Mouse (Mus musculus): ENCODE measurements around the gene Khk. TPM values are rescaled to one million over a fixed set of nuclear protein-coding genes. Genes with fewer than 3 reads are reported as not detected.

Khk gene
- polyA plus RNA-seq, 1 experiment from 2014 or later: 89.6 TPM

DNA sequence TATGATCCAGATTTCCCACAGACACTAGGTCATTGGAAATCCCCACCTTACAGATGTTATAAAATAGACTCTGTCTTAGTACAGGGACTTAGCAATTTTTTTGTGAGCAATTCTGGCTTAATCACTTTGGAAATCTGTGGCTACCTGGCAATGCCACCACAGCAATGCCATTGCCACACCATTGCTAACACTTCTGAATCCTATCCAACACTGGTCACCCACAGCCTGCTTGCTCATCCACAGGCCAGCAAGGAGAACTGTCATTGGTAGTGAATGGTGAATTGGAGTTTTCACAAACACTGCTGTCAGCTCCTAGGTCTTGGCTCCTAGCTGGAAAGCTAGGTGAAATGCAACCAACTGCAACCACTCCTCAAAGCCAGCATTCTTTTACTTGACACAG is 10.8 kb upstream of the Khk start:
- H3K9ac ChIP-seq (ENCODE audit: low read depth, low read length): no peak overlapping the region
- peak overlapping the region; percentile 68 for H3K27ac ChIP-seq (ENCODE audit: low read depth, low read length)
- peak overlapping the region; percentile 44 for H3K4me2 ChIP-seq (replicated peaks; ENCODE audit: low read depth)
- H3K9me3 ChIP-seq (ENCODE audit: control insufficient read depth): no peaks in the 10 kb centered on the region
- H3K36me3 ChIP-seq (ENCODE audit: control insufficient read depth, insufficient read depth): peaks cover 7% of the 10 kb centered on the region
- peaks cover 24% of the 10 kb centered on the region for H3K4me1 ChIP-seq (replicated peaks; ENCODE audit: control insufficient read depth, insufficient read depth, low read length)
- H3K27me3 ChIP-seq (replicated peaks; ENCODE audit: control insufficient read depth, insufficient read depth, low read length): no peaks in the 10 kb centered on the region
- no peak for ATAC-seq
- H3K4me3 ChIP-seq (ENCODE audit: low read depth, low read length): no peak overlapping the region
- TF ChIP-seq CTCF (IDR thresholded peaks at IDR 0.05; ENCODE audit: low read depth): no peak

DNA sequence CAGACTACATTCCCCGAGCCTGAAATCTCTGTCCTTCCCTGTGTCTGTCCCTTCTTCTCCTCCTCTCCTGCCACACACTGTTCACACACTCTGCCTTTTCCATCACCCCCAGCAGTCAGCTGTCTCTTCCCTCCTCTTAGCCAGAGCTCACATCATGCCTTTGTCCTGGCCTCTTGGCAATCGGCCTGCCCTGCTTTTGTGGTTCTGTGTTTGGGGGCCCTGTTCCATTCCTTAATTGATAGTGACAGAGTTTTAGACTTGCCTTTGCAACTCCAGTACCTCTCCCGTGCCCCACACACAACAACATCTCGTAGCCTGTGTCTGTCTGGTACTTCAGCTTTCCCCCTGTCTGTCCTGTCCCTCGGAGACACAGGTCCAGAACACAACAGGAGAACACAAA is 9.1 kb upstream of the Khk start:
- peaks cover 24% of the 10 kb centered on the region; the same call in 1 of the 2 replicates for H3K4me1 ChIP-seq (replicated peaks; ENCODE audit: control insufficient read depth, insufficient read depth, low read length)
- H3K4me3 ChIP-seq (ENCODE audit: low read depth, low read length): no peak overlapping the region
- H3K27ac ChIP-seq (ENCODE audit: low read depth, low read length): peak overlapping the region; percentile 75
- no peak overlapping the region for H3K9ac ChIP-seq (ENCODE audit: low read depth, low read length)
- H3K27me3 ChIP-seq (replicated peaks; ENCODE audit: control insufficient read depth, insufficient read depth, low read length): no peaks in the 10 kb centered on the region
- no peak for TF ChIP-seq CTCF (IDR thresholded peaks at IDR 0.05; ENCODE audit: low read depth)
- 60% methylated on average over 5 of the region's 5 CpGs for WGBS
- no peaks in the 10 kb centered on the region; the same call in 1 of the 2 replicates for H3K36me3 ChIP-seq (ENCODE audit: control insufficient read depth, insufficient read depth)
- H3K9me3 ChIP-seq (ENCODE audit: control insufficient read depth): no peaks in the 10 kb centered on the region
- H3K4me2 ChIP-seq (replicated peaks; ENCODE audit: low read depth): no peak overlapping the region
- no peak for ATAC-seq

DNA sequence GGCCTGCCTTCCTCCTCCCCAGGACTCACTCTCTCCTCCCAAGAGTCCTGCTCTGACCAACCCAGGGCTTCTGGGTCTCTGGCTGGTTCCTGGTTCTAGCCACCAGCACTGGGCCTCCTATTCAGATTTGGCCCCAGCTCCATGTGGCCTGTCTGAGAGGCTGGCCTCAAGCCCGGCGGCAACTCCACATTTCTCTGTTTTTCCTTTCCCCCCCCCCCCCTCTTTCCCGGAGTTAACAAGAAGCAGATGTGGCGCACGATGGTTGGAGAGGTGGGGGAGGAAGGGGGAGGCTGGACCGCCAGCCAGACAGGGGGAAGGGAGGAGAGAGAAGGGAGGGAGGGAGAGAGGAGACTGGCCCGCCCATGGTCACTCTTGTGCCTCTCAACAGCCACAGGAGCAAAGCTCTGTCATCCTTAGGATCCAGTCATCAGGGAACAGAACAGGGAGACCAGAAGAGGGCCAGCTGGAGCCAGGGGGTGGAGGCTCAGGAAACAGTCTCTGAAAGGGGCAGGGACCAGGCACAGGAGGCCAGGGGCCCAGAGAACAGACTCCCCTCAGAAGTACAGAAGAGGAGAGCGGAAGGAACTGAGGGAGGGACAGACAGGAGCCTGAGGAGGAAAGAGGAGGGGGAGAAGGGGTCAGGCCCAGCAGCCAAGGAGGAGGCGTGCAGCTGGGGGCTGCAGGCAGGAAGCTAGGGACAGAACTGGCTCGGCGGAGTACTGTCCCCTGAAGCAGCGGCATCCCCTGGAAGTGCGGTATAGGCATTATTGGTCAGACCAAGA is 8.0 kb upstream of the Khk start, which contains the start of gene Emilin1:
TSS of gene Emilin1 (plus strand) at position 343 of the 782 bp plus-strand sequence.
- peak within 1 kb of the TSS; percentile 62 for H3K9ac ChIP-seq (ENCODE audit: low read depth, low read length)
- H3K27me3 ChIP-seq (replicated peaks; ENCODE audit: control insufficient read depth, insufficient read depth, low read length): no peaks in the 10 kb centered on the region
- H3K4me1 ChIP-seq (replicated peaks; ENCODE audit: control insufficient read depth, insufficient read depth, low read length): peaks cover 20% of the 10 kb centered on the region; the same call in 1 of the 2 replicates
- no peaks in the 10 kb centered on the region for H3K9me3 ChIP-seq (ENCODE audit: control insufficient read depth)
- ATAC-seq: peak; percentile 13; the same call in 1 of the 2 replicates
- peaks cover 10% of the 10 kb centered on the region for H3K36me3 ChIP-seq (ENCODE audit: control insufficient read depth, insufficient read depth)
- 36% methylated on average over 13 of the region's 13 CpGs for WGBS
- peak within 1 kb of the TSS; percentile 44 for H3K4me3 ChIP-seq (ENCODE audit: low read depth, low read length)
- H3K27ac ChIP-seq (ENCODE audit: low read depth, low read length): peak within 1 kb of the TSS; percentile 75
- peak; percentile 29 for TF ChIP-seq CTCF (IDR thresholded peaks at IDR 0.05; ENCODE audit: low read depth)
- peak within 1 kb of the TSS; percentile 63 for H3K4me2 ChIP-seq (replicated peaks; ENCODE audit: low read depth)

DNA sequence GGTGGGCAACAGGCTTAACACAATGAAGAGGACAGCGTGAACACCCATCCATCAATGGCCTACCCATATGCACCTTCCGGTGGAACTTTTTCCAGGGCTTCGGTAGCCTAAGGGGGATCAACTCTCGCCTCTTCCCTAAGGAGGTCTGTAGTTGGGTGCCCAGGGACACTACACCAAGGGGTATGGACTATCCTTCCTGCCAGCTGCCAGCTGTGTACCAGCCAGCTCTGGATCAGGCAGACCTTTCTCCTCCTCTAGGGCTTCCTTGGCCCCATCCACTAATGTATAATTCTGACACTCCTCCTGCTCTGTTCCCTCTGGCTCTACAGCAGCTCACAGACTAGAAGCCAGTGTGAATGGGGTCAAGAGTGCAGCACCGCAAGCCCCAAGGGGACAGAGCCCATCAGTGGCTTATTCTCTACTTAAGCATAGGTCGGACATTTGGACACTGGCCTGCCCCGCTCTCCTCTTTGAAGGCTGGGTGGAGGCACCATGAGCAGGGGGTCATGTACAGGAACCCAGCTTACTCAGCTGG is 7.1 kb upstream of the Khk start:
- H3K4me3 ChIP-seq (ENCODE audit: low read depth, low read length): peak overlapping the region; percentile 44
- peaks cover 11% of the 10 kb centered on the region; the same call in 1 of the 2 replicates for H3K4me1 ChIP-seq (replicated peaks; ENCODE audit: control insufficient read depth, insufficient read depth, low read length)
- 57% methylated on average over 7 of the region's 7 CpGs for WGBS
- peak overlapping the region; percentile 75 for H3K27ac ChIP-seq (ENCODE audit: low read depth, low read length)
- H3K9me3 ChIP-seq (ENCODE audit: control insufficient read depth): no peaks in the 10 kb centered on the region
- peak overlapping the region; percentile 63 for H3K4me2 ChIP-seq (replicated peaks; ENCODE audit: low read depth)
- H3K9ac ChIP-seq (ENCODE audit: low read depth, low read length): peak overlapping the region; percentile 62
- TF ChIP-seq CTCF (IDR thresholded peaks at IDR 0.05; ENCODE audit: low read depth): no peak
- H3K27me3 ChIP-seq (replicated peaks; ENCODE audit: control insufficient read depth, insufficient read depth, low read length): no peaks in the 10 kb centered on the region
- H3K36me3 ChIP-seq (ENCODE audit: control insufficient read depth, insufficient read depth): peaks cover 20% of the 10 kb centered on the region
- no peak for ATAC-seq

DNA sequence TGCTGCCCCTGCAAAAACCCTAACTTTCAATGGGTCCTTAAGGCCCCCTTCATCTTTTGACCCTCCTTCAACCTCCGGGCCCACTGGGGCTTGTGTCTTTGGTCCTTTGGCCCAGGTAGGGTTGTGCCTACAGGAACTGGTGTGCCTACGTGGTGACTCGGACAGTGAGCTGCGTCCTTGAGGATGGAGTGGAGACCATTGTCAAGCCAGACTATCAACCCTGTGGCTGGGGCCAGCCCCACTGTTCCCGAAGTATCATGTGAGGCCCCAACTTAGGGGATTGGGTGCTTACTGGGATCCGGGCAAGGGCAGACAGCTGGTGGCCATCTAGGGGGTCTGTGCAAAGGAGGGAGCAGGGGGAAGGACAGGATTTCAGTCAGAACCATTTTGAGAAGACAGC is 6.4 kb upstream of the Khk start:
- peak overlapping the region; percentile 62; the same call in 1 of the 2 replicates for H3K9ac ChIP-seq (ENCODE audit: low read depth, low read length)
- WGBS: 60% methylated on average over 6 of the region's 6 CpGs
- H3K4me3 ChIP-seq (ENCODE audit: low read depth, low read length): peak overlapping the region; percentile 44
- H3K27ac ChIP-seq (ENCODE audit: low read depth, low read length): 0 out of 2 replicates have a peak overlapping the region, but pooled peaks have one; percentile 75
- H3K27me3 ChIP-seq (replicated peaks; ENCODE audit: control insufficient read depth, insufficient read depth, low read length): no peaks in the 10 kb centered on the region
- no peaks in the 10 kb centered on the region for H3K9me3 ChIP-seq (ENCODE audit: control insufficient read depth)
- no peak for TF ChIP-seq CTCF (IDR thresholded peaks at IDR 0.05; ENCODE audit: low read depth)
- H3K4me1 ChIP-seq (replicated peaks; ENCODE audit: control insufficient read depth, insufficient read depth, low read length): peaks cover 11% of the 10 kb centered on the region; the same call in 1 of the 2 replicates
- H3K36me3 ChIP-seq (ENCODE audit: control insufficient read depth, insufficient read depth): peaks cover 25% of the 10 kb centered on the region
- peak overlapping the region; percentile 63 for H3K4me2 ChIP-seq (replicated peaks; ENCODE audit: low read depth)
- ATAC-seq: no peak

DNA sequence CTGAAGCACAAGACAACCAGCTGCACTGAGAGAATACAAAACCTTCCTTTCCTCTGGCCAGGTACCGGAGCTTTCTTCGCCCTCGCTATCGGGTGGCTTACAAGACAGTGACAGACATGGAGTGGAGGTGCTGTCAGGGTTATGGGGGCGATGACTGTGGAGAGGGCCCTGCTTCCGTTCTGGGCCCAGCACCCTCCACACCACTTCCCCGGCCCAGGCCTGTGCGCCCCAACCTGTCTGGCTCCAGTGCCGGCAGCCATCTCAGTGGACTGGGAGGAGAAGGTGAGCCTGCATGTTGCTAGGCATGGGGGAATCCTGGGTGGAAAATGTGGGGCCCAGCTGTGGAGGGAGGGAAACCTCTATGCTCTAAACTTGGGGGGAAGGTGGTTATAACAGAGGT is 5.8 kb upstream of the Khk start:
- no peak for TF ChIP-seq CTCF (IDR thresholded peaks at IDR 0.05; ENCODE audit: low read depth)
- peaks cover 25% of the 10 kb centered on the region for H3K36me3 ChIP-seq (ENCODE audit: control insufficient read depth, insufficient read depth)
- peaks cover 7% of the 10 kb centered on the region; the same call in 1 of the 2 replicates for H3K4me1 ChIP-seq (replicated peaks; ENCODE audit: control insufficient read depth, insufficient read depth, low read length)
- ATAC-seq: peak; percentile 0; the same call in 1 of the 2 replicates
- no peaks in the 10 kb centered on the region for H3K9me3 ChIP-seq (ENCODE audit: control insufficient read depth)
- H3K27me3 ChIP-seq (replicated peaks; ENCODE audit: control insufficient read depth, insufficient read depth, low read length): no peaks in the 10 kb centered on the region
- H3K27ac ChIP-seq (ENCODE audit: low read depth, low read length): peak overlapping the region; percentile 55
- H3K9ac ChIP-seq (ENCODE audit: low read depth, low read length): 0 out of 2 replicates have a peak overlapping the region, but pooled peaks have one; percentile 0
- 53% methylated on average over 9 of the region's 9 CpGs for WGBS
- H3K4me3 ChIP-seq (ENCODE audit: low read depth, low read length): peak overlapping the region; percentile 44
- peak overlapping the region; percentile 63 for H3K4me2 ChIP-seq (replicated peaks; ENCODE audit: low read depth)

Measured in intestine, postnatal 0 days (tissue).